Mouse (Mus musculus) spleen, adult 2 months (tissue): ENCODE results near the gene Adgrl3.

ENCODE experiments used
- CTCF ChIP-seq: fragments of 200-500 bp; IDR thresholded peaks from 2 replicates; pipeline ENCODE4 v1.5.1; 2011; ENCODE audit warnings: mild to moderate bottlenecking, inconsistent platforms; ENCODE audit not compliant: insufficient read depth, insufficient read length, insufficient replicate concordance; ENCODE audit errors: extremely low read depth
- POLR2A ChIP-seq: fragments of 200-500 bp; IDR thresholded peaks from 2 replicates; pipeline ENCODE4 v1.6.1; 2011; ENCODE audit warnings: low read depth, low read length, inconsistent platforms

DNA sequence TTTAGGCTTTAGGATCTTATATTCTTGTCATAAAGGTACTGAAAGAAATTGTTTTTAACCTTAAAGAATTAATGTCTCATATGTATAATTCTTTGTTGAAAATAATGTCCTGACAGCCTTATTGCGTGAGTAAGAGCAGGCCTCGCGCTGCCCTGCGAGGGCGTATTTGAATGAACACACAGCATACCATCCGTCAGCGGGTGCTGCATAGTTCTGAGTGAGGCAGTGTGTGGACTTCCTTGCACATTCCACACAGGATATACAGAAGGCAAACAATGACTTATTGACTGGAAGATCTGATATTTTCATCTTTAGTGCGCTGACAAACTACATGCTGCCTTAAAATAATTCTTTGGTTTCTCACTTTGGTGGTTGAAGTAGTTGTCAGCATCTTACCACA is 764.8 kb downstream of the Adgrl3 start:
- TF ChIP-seq CTCF (no peak), POLR2A (no peak)
